Mouse (Mus musculus) frontal cortex, postnatal 36 days (tissue): ENCODE results near the gene Sept1.
"Not testable (repeated sequence)": the region's sequence is repeated elsewhere in the genome, so short reads cannot be mapped to it uniquely, and the experiment has no call there.

Source experiments
- DNase-seq, 2 experiments: peaks; one replicate each; pipeline ENCODE4 v3.0.0; 2022; ENCODE audit warnings: low spot score in 2 of 2

Gene Sept1

DNA sequence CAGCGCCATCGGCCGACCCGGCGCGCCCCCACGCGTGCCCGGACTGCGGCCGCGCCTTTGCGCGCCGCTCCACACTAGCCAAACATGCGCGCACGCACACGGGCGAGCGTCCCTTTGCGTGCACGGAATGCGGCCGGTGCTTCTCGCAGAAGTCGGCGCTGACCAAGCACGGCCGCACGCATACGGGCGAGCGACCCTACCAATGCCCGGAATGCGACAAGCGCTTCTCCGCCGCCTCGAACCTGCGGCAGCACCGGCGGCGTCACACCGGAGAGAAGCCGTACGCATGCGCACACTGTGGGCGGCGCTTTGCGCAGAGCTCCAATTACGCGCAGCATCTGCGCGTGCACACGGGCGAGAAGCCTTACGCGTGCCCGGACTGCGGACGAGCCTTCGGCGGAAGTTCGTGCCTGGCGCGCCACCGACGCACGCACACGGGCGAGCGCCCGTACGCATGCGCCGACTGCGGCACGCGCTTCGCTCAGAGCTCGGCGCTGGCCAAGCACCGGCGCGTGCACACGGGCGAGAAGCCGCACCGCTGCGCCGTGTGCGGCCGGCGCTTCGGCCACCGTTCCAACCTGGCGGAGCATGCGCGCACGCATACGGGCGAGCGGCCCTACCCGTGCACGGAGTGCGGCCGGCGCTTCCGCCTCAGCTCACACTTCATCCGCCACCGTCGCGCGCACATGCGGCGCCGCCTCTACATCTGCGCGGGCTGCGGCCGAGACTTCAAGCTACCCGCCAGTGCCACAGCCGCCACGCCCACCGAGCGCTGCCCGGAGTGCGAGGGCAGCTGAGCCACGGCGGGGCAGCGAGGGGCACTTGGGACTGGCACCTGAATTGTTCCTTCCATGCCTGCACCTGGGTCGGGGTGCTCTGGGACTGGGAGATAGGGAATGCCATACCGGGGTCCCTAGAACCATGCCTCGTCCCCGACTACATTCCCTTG is 21.2 kb upstream of the Sept1 start:
- peak; percentile 94 to 97 for DNase-seq

DNA sequence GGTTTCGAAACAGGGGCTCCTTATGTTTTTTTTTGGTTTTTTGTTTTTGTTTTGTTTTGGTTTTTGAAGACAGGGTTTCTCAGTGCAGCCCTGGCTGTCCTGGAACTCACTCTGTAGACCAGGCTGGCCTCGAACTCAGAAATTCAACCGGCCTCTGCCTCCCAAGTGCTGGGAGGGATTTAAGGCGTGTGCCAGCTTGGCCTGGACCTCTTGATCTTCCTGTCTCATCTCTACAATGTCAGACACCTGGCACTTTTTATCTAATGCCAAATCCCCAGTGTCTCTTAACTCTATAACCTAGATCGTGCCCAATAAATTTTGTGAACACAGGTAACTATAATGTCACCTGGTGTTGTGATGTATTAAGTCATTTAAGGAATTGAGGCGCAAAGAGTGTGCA is 20.4 kb upstream of the Sept1 start:
- no peak for DNase-seq

DNA sequence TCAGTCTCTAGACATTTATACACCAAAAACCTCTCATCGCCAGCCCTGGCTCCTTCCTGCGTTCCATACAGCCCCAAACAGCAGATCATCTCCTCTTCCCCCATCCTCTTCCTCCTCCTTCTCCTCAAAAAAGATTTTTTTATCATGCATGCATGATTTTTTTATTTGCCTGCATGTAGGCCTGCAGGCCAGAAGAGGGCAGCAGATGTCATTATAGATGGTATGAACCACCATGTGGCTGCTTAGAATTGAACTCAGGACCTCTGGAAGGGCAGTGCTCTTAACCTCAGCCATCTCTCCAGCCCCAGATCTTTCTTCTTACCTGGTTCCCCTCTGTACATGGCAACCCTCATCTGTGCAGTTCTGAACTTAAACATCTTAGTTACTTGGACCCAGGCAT is 19.5 kb upstream of the Sept1 start:
- DNase-seq = no peak

DNA sequence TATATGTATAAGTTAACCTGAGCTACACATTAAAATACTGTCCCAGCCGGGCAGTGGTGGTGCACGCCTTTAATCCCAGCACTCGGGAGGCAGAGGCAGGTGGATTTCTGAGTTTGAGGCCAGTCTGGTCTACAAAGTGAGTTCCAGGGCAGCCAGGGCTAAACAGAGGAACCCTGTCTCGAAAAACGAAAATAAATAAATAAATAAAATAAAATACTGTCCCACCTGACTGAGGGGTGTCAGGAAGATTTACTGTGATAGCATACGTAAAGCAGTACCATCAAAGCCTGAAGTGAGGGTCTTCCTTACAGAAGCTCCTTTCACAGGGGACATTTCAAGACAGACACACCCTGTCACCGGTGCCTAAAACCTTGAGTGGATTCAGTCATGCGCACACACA is 17.6 kb upstream of the Sept1 start:
- DNase-seq = not testable (repeated sequence)

DNA sequence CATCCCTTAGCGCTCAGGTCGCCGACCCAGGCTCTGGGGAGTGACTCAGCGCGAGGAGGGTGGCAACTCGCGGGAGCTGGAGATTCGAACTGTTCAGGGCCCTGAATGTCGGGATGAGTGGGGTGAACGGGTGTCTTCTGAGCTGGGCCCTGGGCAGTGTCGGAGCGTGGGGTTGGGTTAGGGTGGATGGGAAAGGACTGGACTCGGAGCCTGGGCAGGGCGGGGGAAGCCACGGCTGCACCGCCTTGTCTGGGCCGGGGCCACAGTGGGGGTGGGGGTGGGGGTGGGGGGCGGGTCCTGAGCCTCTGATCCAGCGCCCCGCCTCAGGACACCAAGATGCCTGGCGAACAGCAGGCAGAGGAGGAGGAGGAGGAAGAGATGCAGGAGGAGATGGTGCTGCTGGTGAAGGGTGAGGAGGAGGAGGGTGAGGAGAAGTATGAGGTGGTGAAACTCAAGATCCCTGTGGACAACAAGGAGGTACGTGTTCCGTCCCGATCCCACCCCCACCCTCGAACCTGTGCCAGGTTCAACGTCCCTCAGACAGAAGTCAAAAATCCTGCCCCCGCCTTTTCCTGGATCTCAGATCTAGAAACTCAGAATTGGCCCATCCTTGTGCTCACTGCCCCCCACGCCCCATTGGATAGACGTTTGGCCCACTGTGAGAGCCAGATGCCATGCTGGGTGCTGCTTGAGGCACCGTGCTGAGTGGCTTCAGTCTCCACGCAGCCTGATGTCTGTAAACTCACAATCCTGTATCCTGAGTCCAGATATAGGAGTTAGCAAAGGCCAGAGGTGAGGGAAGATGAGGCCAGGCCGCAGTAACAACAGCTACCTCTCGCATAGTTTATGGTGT is 12.0 kb upstream of the Sept1 start:
- no peak for DNase-seq

DNA sequence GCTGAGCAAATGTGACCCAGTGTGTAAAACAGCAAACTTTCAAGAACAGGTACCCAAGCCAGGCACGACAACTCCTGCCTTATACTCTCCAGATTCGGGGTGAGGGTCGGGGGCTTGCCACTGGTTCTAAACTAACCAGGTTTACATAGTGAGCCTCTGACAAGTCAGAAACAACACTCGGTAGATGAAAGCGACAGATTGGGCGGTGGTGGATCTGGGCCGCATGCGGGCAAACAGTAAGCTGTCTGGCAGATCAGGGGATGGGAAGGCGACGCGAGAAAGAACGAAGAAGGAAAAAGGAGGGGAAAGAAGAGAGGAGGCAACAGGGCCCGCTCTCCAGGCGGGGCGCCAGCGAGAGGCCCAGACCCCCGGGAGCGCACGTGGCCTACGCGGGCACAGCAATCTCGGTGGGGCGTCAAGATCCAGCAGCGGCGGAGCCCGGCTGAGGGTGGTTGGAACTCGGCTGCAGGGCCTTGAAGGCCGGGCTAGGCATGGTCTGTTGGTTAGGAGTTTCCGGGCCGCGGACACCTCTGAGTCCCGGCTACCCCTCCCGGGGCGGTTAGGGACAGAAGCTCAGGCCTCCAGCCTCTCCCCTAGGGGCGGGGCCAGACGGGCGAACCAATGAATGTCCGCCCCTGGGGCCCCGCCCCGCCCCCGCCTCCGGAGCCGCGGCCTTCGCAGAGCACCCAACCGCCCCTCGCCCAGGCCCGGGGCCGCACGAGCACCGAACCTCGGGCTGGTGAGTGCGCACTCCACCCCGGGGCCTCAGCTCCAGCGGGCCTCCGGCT is 11.1 kb upstream of the Sept1 start, which contains the start of gene Zfp771:
Gene Zfp771 (plus strand): TSS at position 405 of the 788 bp plus-strand sequence.
- peak; percentile 88 to 92 for DNase-seq

DNA sequence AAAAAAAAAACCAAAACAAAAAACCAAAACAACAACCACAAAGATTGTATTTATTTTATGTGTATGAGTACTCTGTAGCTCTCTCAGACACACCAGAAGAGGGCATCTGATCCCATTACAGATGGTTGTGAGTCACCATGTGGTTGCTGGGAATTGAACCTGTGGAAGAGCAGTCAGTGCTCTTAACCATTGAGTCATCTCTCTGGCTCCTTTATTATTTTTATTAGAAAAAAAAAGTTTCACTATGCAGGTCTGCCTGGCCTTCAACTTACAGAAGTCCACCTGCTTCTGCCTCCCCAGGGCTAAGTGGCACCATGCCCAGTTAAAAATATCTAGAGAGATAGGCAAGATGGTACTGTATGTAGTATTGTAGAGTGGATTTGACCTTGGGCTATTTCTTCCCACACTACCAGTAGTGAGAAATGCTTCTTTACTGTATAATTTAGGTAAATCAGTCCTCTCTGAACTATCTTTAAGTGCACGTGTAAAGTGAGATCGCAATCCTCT is 10.5 kb upstream of the Sept1 start:
- DNase-seq = no peak

DNA sequence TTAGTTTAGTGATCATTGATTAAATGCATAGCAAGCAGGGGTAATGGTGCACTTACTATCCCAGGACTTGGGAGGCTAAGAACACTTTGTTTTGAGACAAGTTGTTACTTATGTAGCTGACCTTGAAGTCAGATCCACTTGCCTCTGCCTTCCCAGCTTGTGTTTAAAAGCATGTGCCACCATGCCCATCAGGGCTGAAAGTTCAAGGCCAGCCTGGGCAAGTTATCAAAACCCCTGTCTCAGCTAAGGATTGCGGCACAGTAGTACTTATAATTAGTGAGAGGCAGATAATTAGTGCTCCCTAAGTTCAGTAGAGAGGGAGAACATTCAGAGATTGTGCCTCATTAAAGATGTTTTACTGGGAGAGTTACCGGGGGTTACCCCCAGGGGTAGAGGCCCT is 1.8 kb upstream of the Sept1 start:
- DNase-seq = no peak

DNA sequence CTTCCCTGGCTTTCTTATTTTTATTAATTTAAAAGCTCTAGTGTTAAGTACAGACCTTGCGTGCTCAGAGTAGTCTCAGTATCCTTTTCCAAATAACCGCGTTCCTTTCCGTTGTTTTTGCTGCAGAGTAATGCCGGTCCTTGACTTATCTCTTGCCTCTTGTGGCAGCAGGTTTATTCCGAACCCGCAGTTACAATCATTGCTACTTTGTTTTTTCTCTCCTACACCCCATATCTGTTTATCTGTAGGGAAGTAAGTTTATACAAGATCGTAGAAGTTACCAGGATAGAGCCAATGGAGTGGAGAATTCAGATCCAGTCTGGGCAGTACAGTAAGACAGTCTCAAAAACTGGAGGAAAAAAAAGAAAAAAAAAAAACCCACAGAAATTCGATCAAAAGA is 835 bp upstream of the Sept1 start:
- DNase-seq = no peak

DNA sequence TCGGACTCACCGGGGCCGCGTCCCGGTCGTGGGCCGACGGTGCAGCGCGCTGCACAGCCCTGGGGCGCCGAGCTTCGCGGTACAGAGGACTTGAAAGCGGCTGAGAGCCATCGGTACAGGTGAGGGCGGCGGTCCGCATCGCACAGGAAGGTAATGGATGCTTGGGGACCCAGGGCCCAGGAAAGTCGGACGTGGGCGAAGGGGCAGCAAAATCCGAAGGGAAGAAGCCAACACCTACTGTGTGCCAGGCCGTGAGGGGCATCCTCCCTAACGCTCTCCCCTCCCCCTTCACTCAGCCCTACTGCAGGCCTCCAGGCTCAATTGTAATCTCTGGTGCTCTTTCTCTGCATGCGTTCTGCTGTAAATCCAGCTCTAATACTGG is 429 bp upstream of the Sept1 start:
- no peak for DNase-seq

DNA sequence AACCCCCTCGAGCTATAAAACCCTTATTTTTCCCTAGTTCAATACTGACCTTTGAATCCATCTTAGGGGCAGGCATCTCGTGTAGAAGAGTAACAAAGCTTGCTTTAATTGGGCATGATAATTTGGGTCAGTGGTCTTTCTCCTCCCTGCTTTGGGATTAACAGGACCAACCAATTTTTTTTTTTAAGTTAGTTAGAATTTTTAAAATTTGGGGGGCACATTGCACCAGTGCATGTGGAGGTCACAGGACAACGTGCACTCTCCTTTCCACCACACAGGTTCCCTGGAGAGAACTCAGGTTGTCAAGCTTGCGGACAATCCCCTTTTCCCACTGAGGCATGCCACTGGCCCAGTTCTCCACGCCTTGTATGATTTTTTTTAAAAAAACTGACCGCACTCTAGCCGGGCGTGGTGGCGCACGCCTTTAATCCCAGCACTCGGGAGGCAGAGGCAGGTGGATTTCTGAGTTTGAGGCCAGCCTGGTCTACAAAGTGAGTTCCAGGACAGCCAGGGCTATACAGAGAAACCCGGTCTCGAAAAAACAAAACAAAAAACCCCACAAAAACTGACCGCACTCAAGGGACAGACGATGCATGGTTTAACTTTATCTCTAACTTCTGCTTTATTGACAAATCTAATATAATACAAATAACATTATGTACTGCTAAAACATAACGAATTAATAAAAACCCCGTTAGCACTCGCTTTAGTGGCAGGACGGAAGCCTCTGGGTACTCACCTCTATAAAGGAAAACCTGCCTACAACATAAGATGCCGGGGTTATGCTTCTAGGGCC is 906 bp downstream of the Sept1 start:
- no peak for DNase-seq

DNA sequence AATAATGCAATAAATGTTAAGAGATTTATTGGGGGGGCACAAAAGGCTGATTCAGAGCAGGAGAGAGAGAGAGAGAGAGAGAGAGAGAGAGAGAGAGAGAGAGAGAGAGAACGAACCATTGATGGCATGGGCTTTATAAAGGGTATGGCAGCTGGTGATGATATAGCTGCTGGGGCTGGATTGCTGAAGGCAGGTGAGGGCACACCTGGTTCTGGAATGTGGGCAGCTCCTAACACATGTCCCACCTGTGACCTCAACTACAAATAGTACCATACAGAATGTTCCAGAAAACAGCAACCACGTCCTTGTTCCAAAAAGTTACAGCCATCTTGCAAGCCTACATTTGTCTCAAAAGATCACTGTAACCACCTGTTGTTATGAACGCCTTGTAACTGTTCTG is 1.6 kb downstream of the Sept1 start:
- no peak for DNase-seq

DNA sequence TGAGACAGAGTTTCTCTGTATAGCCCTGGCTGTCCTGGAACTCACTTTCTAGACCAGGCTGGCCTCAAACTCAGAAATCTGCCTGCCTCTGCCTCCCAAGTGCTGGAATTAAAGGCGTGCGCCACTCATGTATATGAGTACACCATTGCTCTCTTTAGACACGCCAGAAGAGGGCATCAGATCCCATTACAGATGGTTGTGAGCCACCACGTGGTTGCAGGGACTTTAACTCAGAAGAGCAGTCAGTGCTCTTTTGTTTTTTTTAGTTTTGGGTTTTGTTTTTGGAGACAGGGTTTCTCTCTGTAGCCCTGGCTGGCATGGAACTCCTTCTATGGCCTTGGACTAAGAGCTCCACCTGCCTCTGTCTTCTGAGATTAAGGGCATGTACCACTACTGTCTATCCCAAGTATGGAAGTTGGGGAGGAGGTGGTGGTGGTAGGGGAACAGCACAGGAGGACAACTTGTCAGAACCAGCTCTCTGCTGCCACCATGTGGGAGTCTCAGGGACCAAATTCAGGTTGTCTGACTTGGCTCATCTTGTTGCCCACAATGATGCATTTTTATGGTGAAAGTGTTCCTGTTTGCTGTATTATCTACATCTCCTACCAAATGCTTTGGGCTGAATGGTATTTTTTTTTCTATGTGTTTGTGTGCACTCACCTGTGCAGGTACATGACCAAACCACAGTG is 4.2 kb downstream of the Sept1 start:
- DNase-seq = peak; percentile 74 to 85

DNA sequence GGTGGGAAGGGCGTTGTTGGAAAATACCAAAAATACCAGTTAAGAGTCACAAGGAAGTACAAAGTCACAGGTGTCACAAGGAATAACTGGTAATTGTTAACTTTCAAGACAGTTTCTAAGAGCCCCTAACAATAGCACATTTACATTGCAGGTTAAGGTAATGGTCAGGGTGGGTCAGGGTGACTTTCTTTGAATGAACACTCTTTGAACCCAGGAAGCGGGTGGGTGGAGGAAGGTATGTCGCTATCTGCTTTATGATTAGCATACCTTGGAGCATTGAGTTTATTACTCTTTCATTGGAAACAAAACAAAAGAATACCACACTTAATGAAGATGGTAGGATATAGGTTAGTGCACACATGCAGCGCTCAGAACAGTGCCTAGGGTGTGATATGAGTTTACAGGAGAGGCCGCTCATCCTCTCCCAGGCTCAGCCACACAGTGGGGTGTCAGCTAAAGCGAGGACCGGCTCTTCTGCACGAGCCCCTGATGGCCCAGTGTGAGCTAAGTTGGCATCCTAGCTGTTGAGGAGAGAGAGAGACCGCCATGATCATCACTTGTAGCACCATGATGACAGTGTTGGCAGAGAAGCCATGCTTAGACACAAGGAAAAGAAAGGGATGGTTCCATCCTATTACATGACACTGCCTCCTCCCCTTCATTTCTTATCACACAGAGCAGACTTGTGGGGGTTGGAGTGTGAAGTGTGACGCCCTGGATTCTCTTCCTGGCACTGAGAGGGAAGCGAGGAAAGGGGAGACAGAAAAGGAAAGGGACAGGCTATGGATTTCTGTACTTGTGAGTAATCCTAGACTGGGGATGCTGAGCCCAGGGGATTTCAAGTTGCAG is 7.6 kb downstream of the Sept1 start:
- peak in 1 of 2 experiments; percentile 48 for DNase-seq

DNA sequence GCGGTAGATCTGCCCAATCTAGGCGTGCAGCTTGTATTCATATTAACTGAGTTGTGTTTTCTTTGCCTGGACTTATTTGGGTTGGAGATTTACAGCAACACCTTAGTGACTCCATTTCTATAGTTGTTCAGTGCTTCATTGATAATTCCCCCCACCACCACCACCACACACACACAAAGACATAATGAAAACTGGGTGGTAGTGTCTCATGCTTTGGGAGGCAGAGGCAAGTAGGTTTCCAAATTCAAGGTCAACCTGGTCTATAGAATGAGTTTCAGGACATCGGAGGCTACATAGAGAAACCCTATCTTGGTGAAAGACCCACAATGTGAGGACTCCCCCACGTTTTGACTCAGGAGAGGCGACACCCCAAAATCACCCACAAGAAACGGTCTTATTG is 8.3 kb downstream of the Sept1 start:
- DNase-seq = no peak

DNA sequence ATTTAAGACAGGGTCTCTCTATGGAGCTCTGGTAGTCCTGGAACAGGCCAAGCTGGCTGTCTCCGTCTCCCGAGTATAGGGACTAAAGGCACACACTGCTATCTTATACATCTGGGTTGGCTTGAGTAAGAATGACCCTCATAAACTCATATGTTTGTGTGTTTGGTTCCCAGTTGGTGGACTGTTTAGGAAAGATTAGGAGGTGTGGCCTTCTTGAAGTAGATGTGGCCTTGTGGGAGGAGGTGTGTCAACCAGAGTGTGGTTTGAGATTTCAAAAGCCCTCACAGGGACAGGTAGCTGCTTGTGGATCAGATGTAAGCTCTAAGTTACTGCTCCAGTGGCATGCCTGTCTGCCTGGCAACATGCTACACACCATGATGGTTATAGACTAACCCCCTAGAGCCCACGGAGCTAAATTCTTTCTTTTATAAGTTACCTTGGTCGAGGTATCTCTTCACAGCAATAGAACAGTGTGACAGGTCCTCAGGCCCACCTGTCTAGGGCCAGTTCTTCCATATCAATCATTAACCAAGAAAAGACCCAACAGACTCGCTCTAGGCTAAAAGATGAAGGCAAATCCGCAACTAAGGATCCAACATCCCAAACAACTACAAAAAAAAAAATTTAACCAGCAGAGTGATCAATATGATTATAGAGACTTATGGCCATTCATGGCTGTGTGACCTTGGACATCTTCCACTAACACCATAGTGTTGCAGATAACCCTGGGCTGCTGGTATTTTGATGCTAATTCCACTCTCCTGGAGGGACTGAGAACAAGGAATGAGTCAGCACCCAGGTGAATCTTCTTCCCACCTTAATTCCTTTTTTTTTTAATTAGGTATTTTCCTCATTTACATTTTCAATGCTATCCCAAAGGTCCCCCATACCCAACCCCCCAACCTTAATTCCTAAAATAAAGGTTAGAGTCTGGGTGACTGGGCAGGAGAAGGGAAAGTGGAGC is 9.1 kb downstream of the Sept1 start:
- no peak for DNase-seq

DNA sequence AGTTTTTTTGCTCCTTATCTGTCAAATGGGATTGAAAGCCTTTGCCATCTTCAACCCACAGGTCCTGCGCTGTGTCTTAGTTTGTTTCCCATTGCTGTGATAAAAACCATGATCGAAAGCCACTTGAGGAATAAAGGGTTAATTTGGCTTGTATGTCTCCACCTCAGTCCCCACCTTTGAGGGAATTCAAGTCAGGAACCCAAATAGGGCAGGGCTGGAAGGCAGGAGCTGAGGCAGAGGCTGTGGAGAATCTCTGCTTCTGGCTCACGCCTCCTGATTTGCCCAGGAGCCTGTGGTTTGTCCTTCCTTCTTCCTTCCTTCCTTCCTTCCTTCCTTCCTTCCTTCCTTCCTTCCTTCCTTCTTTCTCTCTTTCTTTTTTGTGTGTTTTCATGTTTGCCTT is 9.8 kb downstream of the Sept1 start:
- DNase-seq = no peak

DNA sequence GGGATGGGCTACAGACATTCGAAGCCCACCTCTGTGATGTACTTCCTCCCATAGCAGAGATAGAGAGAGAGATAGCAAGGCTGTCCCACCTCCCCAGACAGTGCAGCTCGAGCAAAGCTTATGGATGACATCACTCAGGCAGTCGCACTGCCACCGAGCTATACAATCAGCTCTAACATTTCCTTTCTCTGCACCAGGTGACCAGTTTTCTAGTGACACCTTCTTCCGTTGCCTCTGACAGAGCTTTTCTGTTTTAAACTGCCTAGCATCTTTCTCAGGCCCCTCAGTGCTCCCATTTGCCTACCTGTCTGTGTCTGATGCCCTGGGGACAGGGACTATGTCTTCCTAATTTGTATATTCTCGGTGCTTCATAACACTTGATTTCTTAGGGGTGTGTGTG is 12.5 kb downstream of the Sept1 start:
- DNase-seq = no peak
